Mouse (Mus musculus): ENCODE measurements around the gene Ndrg2.
"Not testable (repeated sequence)": the region's sequence is repeated elsewhere in the genome, so short reads cannot be mapped to it uniquely, and the experiment has no call there.

- TF ChIP-seq CTCF (conservative IDR thresholded peaks at IDR 0.05; ENCODE audit: insufficient read depth, insufficient read length, low read depth, low read length); POLR2A (IDR thresholded peaks at IDR 0.05; ENCODE audit: low read depth, low read length): not testable (repeated sequence)
These were observed 13.0 kb upstream of the Ndrg2 start for GRCm38 (mm10) chr14:51926930-51927329.

All from kidney, adult 2 months (tissue).